In genomic region chrX:56276348-56276747, GRCm38 (mm10) we compare ENCODE assay signal across 9 mouse cellular contexts.
A peak's percentile ranks its signal among the peaks of the same experiment; 100 is the strongest.
DNase-seq lines count a peak whose midpoint lies in the region; ATAC-seq and TF ChIP-seq lines count a peak whose summit lies in the region.
"Had no signal": no experiment of that assay in that cellular context is flagged by ENCODE, and none has a peak within 500 bp of the region (broad histone marks: within the 10 kb centered on the region; RNA-seq: fewer than 3 reads in every experiment).

No protein-coding gene starts in this region.

- no peak overlapping the region for H3K27ac ChIP-seq in MEL (ENCODE audit: control insufficient read depth, low read depth, low read length)
- no peak overlapping the region for H3K27ac ChIP-seq in embryonic facial prominence, embryonic 11.5 days (replicated peaks; ENCODE audit: low read depth, low read length)
- H3K27ac ChIP-seq: midbrain, embryonic 12.5 days had no signal

- no peak for TF ChIP-seq RAD21 in MEL (IDR thresholded peaks at IDR 0.05; ENCODE audit: low read depth, low read length)

- TF ChIP-seq CTCF in MEL (IDR thresholded peaks at IDR 0.05 in 2 of 3, conservative IDR thresholded peaks at IDR 0.05 in 1 of 3; ENCODE audit: control insufficient read depth in 1 of 3, insufficient read depth in 1 of 3, low read depth in 2 of 3, low read length in 3 of 3, poor library complexity in 1 of 3, severe bottlenecking in 1 of 3), result peak; percentile 16 to 41 (median 39); a peak in 3 of 6 replicates

- intact Hi-C loops in heart, postnatal 14 days (cut with DNase I), result loop anchor here (5.0 kb wide), 1 partner anchor 66 kb away; no protein-coding TSS in a partner anchor

- H3K4me3 ChIP-seq in MEL (ENCODE audit: control insufficient read depth in 1 of 2, insufficient read depth in 1 of 2, low read depth in 2 of 2, low read length in 2 of 2), result no peak overlapping the region
- no peak overlapping the region for H3K4me3 ChIP-seq in embryonic facial prominence, embryonic 11.5 days (ENCODE audit: low read depth, low read length)
- H3K4me3 ChIP-seq: midbrain, embryonic 12.5 days had no signal

- peak; percentile 1 to 15 for DNase-seq in heart, postnatal 14 days
- DNase-seq in heart, adult 8-10 months (ENCODE audit: low spot score), result no peak
- peak; percentile 1 for DNase-seq in lung, postnatal 10 days
- DNase-seq in lung, postnatal 4 days, result no peak
- DNase-seq in MEL (ENCODE audit: low read depth, low spot score), result peak; percentile 14
- DNase-seq in embryonic facial prominence, embryonic 11.5 days (ENCODE audit: low spot score), result peak; percentile 9
- no peak for DNase-seq in spleen, adult 18-20 months
- DNase-seq in urinary bladder, adult 2 months (ENCODE audit: low spot score), result no peak

- no peaks in the 10 kb centered on the region for H3K9me3 ChIP-seq in MEL (replicated peaks; ENCODE audit: insufficient read depth, low read length)
- no peaks in the 10 kb centered on the region for H3K9me3 ChIP-seq in embryonic facial prominence, embryonic 11.5 days (replicated peaks; ENCODE audit: control insufficient read depth, low read length)
- H3K9me3 ChIP-seq: midbrain, embryonic 12.5 days had no signal

- no peak for ATAC-seq in embryonic facial prominence, embryonic 11.5 days (replicated peaks; ENCODE audit: insufficient number of reproducible peaks, low FRiP score, low TSS enrichment, low read depth)

- no peak overlapping the region for H3K9ac ChIP-seq in MEL (ENCODE audit: control insufficient read depth, low read depth, low read length, poor library complexity, severe bottlenecking)
- no peak overlapping the region for H3K9ac ChIP-seq in embryonic facial prominence, embryonic 11.5 days (replicated peaks; ENCODE audit: low read length)
- H3K9ac ChIP-seq: midbrain, embryonic 12.5 days had no signal

- H3K36me3 ChIP-seq in MEL (ENCODE audit: control insufficient read depth in 1 of 2, insufficient read depth in 2 of 2, low read length in 2 of 2), result no peaks in the 10 kb centered on the region
- H3K36me3 ChIP-seq in embryonic facial prominence, embryonic 11.5 days (replicated peaks; ENCODE audit: control insufficient read depth, insufficient read depth, low read depth, low read length), result no peaks in the 10 kb centered on the region
- H3K36me3 ChIP-seq: midbrain, embryonic 12.5 days had no signal

- no peak for TF ChIP-seq EP300 in MEL (IDR thresholded peaks at IDR 0.05; ENCODE audit: low read depth in 1 of 2, low read length in 2 of 2)

- no peak overlapping the region for H3K4me2 ChIP-seq in embryonic facial prominence, embryonic 11.5 days (ENCODE audit: low read depth, low read length)
- H3K4me2 ChIP-seq: midbrain, embryonic 12.5 days had no signal

- no peaks in the 10 kb centered on the region for H3K4me1 ChIP-seq in MEL (ENCODE audit: control insufficient read depth in 1 of 2, insufficient read depth in 2 of 2, low read length in 2 of 2)
- H3K4me1 ChIP-seq in embryonic facial prominence, embryonic 11.5 days (ENCODE audit: control insufficient read depth, insufficient read depth, low read length), result no peaks in the 10 kb centered on the region
- H3K4me1 ChIP-seq: midbrain, embryonic 12.5 days had no signal

- no peaks in the 10 kb centered on the region for H3K27me3 ChIP-seq in MEL (ENCODE audit: control insufficient read depth in 1 of 2, insufficient read depth in 2 of 2, low read length in 2 of 2)
- H3K27me3 ChIP-seq in embryonic facial prominence, embryonic 11.5 days (ENCODE audit: control insufficient read depth, insufficient read depth, low read length), result no peaks in the 10 kb centered on the region
- H3K27me3 ChIP-seq: midbrain, embryonic 12.5 days had no signal

- no peak for TF ChIP-seq POLR2A in MEL (IDR thresholded peaks at IDR 0.05; ENCODE audit: control insufficient read depth in 1 of 2, insufficient read depth in 1 of 2, low read depth in 1 of 2, low read length in 2 of 2, poor library complexity in 1 of 2)

- no peaks in the 10 kb centered on the region for H3K79me2 ChIP-seq in MEL (ENCODE audit: control insufficient read depth, insufficient read depth, low read length, poor library complexity)

TF ChIP-seq in MEL, 35 proteins besides CTCF, POLR2A, EP300 and RAD21:
- TF ChIP-seq MAFK (IDR thresholded peaks at IDR 0.05; ENCODE audit: borderline replicate concordance, low read depth, low read length), result no peak
- no peak for TF ChIP-seq E2F4 (IDR thresholded peaks at IDR 0.05; ENCODE audit: borderline replicate concordance, low read depth, low read length)
- no peak for TF ChIP-seq MYC (IDR thresholded peaks at IDR 0.05; ENCODE audit: low read depth, low read length)
- TF ChIP-seq USF2 (IDR thresholded peaks at IDR 0.05; ENCODE audit: borderline replicate concordance in 1 of 2, insufficient read depth in 1 of 2, low read depth in 1 of 2, low read length in 2 of 2), result no peak
- TF ChIP-seq ELF1 (IDR thresholded peaks at IDR 0.05; ENCODE audit: low read depth, low read length), result no peak
- peak; percentile 46 for TF ChIP-seq SMC3 (IDR thresholded peaks at IDR 0.05; ENCODE audit: low read depth, low read length)
- no peak for TF ChIP-seq BHLHE40 (IDR thresholded peaks at IDR 0.05; ENCODE audit: borderline replicate concordance, low read depth, low read length)

Comparison
In these comparisons a context has a peak if more than half of its experiments do, and no peak if none do; other contexts are left out.
1. DNase-seq: peak in heart, postnatal 14 days (2 of 2), lung, postnatal 10 days (single experiment), MEL (single experiment) and embryonic facial prominence, embryonic 11.5 days (single experiment); none in heart, adult 8-10 months (single experiment), lung, postnatal 4 days (0 of 2), spleen, adult 18-20 months (0 of 2) and urinary bladder, adult 2 months (single experiment).